Mouse (Mus musculus): ENCODE results near the gene Trak1. TPM values are rescaled to one million over a fixed set of nuclear protein-coding genes. Genes with fewer than 3 reads are reported as not detected.
A peak's percentile ranks its signal among the peaks of the same experiment; 100 is the strongest.

Gene Trak1
- polyA plus RNA-seq, 1 experiment from 2014 or later = 58.4 TPM

DNA sequence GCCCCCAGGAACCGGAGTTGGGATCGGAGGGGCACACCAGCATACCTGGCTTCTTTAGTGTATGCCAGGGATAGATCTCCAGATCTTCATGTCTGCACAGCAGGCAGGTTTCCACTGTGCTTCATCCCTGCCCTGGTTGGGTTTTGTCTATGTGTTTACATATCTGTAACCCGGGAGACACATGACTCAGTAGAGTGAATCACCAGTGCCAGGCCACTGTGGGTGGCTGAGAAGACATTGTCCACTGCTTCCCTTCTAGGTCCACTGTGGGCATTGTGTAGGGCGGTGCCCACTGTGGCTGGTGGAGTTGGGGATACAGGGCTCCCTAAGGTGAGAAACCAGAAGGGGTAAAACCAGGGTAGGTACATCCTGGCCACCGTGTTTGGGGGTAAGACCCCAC, 98.5 kb downstream of the Trak1 start:
- Histone ChIP-seq H3K4me2 (no peak overlapping the region), H3K4me1 (replicated peaks) (peaks cover 27% of the 10 kb centered on the region), H3K27ac (replicated peaks) (no peak overlapping the region), H3K36me3 (peaks cover 4% of the 10 kb centered on the region; the same call in 1 of the 2 replicates), H3K9ac (no peak overlapping the region), H3K9me3 (no peaks in the 10 kb centered on the region), H3K27me3 (no peaks in the 10 kb centered on the region), H3K4me3 (no peak overlapping the region)
- ATAC-seq (ENCODE audit: low FRiP score, low read depth) = no peak
- WGBS = 95% methylated on average over 5 of the region's 5 CpGs

DNA sequence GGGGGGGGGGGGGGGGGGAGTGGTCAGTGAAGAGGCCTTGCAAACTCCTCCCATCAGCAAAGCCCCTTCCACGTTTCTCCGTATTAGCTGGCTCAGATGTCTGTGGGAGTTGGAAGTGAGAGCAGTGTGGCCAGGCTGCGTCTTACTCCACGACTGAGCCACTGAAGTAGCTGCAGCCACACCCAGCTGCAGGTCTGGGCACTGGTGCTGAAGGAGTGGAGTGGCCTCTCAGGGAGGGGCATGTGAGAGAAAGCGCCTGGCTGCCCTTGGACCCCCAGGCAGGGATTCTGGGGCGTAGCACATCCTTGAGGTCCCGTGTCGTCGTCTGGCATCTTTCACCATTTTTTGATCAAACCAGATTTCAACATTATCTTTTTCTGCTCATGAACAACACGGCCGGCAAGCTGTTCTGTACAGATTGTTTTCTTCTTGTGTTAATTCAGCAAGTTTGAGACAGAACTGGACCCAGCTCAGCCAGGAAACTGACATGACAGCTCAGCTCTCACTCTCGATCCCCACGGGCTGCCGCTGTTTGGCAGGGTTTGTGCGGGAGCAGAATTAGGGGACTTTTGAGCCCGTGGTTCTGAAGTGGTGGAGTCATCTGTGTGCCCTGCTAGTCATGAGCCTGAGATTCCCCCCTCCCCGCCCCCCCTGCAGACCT, 100.9 kb downstream of the Trak1 start:
- H3K4me2 ChIP-seq = peak overlapping the region; percentile 19
- 59% methylated on average over 17 of the region's 17 CpGs for WGBS
- H3K4me1 ChIP-seq (replicated peaks) = peaks cover 37% of the 10 kb centered on the region
- peak overlapping the region; percentile 72 for H3K27ac ChIP-seq (replicated peaks)
- H3K9me3 ChIP-seq = no peaks in the 10 kb centered on the region
- H3K4me3 ChIP-seq = no peak overlapping the region
- H3K9ac ChIP-seq = no peak overlapping the region
- no peaks in the 10 kb centered on the region for H3K36me3 ChIP-seq
- ATAC-seq (ENCODE audit: low FRiP score, low read depth) = no peak
- no peaks in the 10 kb centered on the region for H3K27me3 ChIP-seq

DNA sequence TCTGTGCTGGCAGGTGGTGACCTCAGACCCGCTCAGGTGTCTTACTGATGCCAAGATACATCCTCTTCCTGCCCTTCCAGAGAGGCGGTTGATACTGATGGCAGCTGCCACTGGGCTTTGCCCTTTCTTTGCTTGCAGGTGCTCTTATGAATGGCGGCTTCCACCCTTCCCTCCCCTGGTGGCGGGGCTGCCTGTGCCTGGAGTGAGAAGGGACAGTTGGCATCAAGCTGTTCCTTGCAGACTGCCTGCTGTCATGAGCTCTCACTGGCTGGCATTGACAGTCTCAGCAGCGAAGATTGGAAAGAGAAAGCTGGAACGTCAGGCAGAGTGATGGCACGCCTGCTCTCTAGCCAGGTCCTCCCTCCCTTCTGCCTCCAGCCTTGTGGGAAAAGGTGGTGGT, 101.5 kb downstream of the Trak1 start:
- Histone ChIP-seq H3K9ac (no peak overlapping the region), H3K9me3 (no peaks in the 10 kb centered on the region), H3K4me1 (replicated peaks) (peaks cover 39% of the 10 kb centered on the region), H3K27me3 (no peaks in the 10 kb centered on the region), H3K4me3 (no peak overlapping the region), H3K36me3 (no peaks in the 10 kb centered on the region), H3K27ac (replicated peaks) (peak overlapping the region; percentile 72), H3K4me2 (peak overlapping the region; percentile 19)
- no peak for ATAC-seq (ENCODE audit: low FRiP score, low read depth)
- 33% methylated on average over 7 of the region's 7 CpGs for WGBS

DNA sequence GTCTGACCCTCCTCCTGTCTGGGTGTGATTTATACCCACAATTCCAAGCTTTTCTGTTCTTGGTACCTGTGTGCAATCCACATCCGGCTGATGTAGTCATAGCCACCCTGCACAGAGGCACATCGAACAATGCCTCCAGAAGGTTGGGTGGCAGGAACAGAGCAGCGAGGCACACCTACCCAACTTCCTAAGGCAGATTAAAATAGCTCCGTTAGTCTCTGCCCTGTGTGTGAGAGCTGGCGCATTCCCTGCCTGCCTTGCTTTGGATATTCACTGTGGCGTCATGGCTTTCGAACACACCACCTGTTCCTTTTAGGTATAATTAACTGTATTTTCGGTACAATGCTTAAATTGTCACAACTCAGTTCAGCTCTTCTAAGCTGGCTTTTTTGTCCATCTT, 103.3 kb downstream of the Trak1 start:
- H3K27ac ChIP-seq (replicated peaks) = no peak overlapping the region
- no peak overlapping the region for H3K9ac ChIP-seq
- H3K4me2 ChIP-seq = no peak overlapping the region
- H3K9me3 ChIP-seq = no peaks in the 10 kb centered on the region
- WGBS = 80% methylated on average over 8 of the region's 8 CpGs
- H3K36me3 ChIP-seq = no peaks in the 10 kb centered on the region
- H3K4me3 ChIP-seq = no peak overlapping the region
- peaks cover 57% of the 10 kb centered on the region for H3K4me1 ChIP-seq (replicated peaks)
- H3K27me3 ChIP-seq = no peaks in the 10 kb centered on the region
- ATAC-seq (ENCODE audit: low FRiP score, low read depth) = no peak

DNA sequence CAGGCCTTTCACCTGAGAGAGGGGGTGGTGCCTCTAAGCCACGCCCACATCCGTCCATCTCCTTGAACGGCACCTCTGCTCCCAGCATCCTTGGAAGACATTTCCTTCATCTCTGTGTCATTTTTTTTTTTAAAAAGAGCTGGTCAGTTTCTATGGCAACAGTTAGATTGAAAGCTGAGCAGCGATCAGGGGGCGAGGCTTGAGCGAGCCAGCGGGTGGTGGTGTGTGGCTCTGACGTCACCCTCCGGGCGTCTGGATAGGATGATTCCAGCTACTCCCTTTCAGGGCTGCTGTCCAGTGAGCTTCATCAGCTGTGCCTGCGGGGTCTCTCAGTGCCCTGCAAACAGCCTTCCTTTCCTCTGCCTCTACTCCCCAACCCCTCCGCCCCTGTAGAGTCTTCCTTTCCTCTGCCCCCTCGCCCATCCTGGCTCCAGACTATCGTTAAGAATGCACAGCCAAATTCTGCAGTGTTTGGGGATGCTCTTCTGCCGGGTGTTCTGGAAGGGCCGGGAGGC, 105.9 kb downstream of the Trak1 start:
- 15% methylated on average over 16 of the region's 16 CpGs for WGBS
- peak overlapping the region; percentile 74 for H3K4me2 ChIP-seq
- peak overlapping the region; percentile 93 for H3K27ac ChIP-seq (replicated peaks)
- H3K27me3 ChIP-seq = no peaks in the 10 kb centered on the region
- H3K9me3 ChIP-seq = no peaks in the 10 kb centered on the region
- H3K9ac ChIP-seq = peak overlapping the region; percentile 54
- no peaks in the 10 kb centered on the region for H3K36me3 ChIP-seq
- H3K4me3 ChIP-seq = peak overlapping the region; percentile 57
- peak; percentile 94 for ATAC-seq (ENCODE audit: low FRiP score, low read depth)
- H3K4me1 ChIP-seq (replicated peaks) = peaks cover 47% of the 10 kb centered on the region

DNA sequence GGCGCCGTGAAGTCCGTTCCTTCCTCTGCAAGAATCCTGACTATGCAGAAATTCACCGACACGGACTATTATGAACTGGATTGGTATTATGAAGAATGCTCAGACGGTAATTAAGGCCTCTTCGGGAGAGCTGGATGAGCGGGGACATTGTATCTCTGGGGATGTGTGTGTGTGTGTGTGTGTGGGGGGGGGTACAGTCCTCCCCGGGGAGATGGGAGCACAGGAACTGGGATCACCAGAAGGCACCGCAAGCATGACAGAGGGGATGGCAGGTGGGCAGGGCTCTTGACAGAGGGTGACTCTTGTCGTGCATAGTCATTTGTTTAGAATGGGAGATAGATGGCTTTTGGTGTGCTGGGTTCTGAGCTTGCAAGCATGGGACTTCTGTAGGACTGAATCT, 106.4 kb downstream of the Trak1 start:
- Histone ChIP-seq H3K4me2 (peak overlapping the region; percentile 74), H3K27me3 (no peaks in the 10 kb centered on the region), H3K9ac (peak overlapping the region; percentile 54), H3K4me1 (replicated peaks) (peaks cover 42% of the 10 kb centered on the region), H3K27ac (replicated peaks) (peak overlapping the region; percentile 93), H3K36me3 (no peaks in the 10 kb centered on the region), H3K9me3 (no peaks in the 10 kb centered on the region), H3K4me3 (peak overlapping the region; percentile 57)
- no peak; the same call in 1 of the 2 replicates for ATAC-seq (ENCODE audit: low FRiP score, low read depth)
- 23% methylated on average over 11 of the region's 11 CpGs for WGBS

DNA sequence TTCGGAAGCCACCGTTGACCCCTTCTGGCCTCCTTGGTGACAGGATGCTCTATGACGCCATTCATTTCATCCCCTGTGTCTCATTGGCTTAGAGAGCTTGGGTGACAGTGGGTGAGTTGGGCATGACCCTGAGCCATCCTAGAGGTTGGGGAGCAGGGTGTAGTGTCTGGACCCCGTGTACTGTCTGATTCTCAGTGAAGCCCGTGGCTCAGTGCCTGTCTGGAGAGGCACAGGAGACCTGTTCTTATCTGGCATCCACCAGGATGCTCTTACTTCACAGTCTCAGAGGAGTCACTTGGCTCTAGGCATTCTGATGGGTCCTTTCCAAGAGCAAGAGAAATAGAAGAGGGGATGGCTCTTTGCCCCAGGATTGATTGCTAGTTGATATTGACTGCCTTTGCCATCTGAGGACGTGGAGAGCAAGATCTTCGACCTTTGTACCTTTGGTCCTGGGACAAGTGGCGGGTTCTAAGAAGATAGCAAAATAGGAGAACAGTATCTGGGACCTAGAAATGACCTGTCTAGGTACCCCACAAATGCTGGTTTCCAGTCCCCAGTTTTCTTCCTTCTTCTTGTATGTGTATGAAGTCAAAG, 107.9 kb downstream of the Trak1 start:
- WGBS = 97% methylated on average over 8 of the region's 8 CpGs
- Histone ChIP-seq H3K4me3 (peak overlapping the region; percentile 57), H3K4me2 (peak overlapping the region; percentile 74), H3K9ac (no peak overlapping the region), H3K4me1 (replicated peaks) (peaks cover 32% of the 10 kb centered on the region), H3K27me3 (no peaks in the 10 kb centered on the region), H3K27ac (replicated peaks) (no peak overlapping the region), H3K36me3 (no peaks in the 10 kb centered on the region), H3K9me3 (no peaks in the 10 kb centered on the region)
- ATAC-seq (ENCODE audit: low FRiP score, low read depth) = no peak

DNA sequence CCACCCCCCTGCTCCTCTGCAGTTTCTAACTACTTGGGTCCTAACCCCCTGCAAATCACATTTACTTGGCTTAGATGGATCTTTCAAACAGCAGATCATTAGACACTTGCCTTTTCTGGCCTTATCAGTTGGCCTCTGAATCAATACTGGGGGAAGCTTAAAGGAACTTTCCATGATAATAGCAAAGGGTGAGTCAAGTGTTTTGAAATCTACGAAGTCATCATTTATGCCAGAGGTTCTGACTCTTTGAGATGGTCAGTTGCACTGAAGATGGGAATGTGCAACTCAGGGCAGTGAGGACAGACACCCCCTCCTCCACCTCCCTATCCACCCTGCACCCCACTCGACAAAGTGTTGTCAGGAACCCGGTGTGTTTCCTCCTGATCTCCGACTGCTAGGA, 108.5 kb downstream of the Trak1 start:
- peaks cover 30% of the 10 kb centered on the region for H3K4me1 ChIP-seq (replicated peaks)
- H3K4me2 ChIP-seq = no peak overlapping the region
- H3K9ac ChIP-seq = no peak overlapping the region
- no peak for ATAC-seq (ENCODE audit: low FRiP score, low read depth)
- H3K4me3 ChIP-seq = no peak overlapping the region
- H3K9me3 ChIP-seq = no peaks in the 10 kb centered on the region
- no peaks in the 10 kb centered on the region for H3K27me3 ChIP-seq
- H3K27ac ChIP-seq (replicated peaks) = no peak overlapping the region
- 95% methylated on average over 4 of the region's 4 CpGs for WGBS
- no peaks in the 10 kb centered on the region for H3K36me3 ChIP-seq

DNA sequence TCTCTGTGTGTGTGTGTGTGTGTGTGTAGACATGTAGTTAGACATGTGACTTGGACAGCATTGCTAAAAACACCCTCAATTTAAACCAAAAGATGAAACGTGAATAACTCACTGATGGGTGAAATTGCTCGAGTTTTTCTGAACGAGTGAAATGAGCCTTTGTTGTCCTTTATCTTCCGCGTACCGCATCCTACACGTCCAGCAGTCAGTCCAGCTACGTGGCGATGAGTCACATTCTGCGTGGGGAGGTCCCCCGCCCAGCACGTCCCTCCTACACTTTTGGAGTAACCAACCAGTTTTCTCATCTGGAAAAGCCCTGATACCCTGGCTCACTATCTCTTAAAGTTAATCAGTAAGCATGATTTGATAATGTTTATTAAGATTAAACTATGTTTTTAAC, 116.9 kb downstream of the Trak1 start:
- Histone ChIP-seq H3K4me3 (no peak overlapping the region), H3K9me3 (no peaks in the 10 kb centered on the region), H3K36me3 (peaks cover 7% of the 10 kb centered on the region), H3K4me2 (no peak overlapping the region), H3K9ac (no peak overlapping the region), H3K27ac (replicated peaks) (no peak overlapping the region), H3K4me1 (replicated peaks) (peaks cover 5% of the 10 kb centered on the region), H3K27me3 (no peaks in the 10 kb centered on the region)
- ATAC-seq (ENCODE audit: low FRiP score, low read depth) = no peak
- 84% methylated on average over 12 of the region's 12 CpGs for WGBS

DNA sequence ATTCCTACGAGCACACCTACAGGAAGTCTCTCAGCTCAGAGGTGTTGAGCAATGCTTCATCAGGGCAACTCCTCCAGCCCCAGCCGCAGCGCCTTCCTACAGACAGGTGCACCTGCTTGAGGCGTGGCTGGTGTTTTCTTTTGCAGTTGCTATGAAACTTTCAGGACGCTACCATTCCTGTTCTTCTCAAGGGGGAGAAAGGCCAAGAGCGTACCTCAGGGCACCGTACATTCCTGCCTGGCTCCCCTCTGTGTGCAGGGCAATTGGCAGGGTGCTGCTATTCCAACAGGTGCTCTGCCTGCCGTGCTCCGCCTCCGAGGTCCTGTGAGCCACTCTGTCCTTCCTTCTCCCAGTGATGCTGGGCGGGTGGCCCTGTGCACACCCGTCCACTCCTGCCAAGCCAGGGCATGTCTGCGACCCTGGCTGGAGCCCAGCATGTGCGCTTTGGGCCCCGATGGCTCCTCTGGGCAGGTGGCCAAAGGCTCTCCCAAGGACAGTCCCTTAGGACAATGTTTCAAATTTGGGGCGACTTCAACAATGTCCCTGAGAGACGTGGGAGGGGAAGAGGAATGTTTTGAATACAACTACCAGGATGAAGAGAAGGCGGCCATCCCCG, 118.4 kb downstream of the Trak1 start:
- Histone ChIP-seq H3K27ac (replicated peaks) (no peak overlapping the region), H3K36me3 (peaks cover 7% of the 10 kb centered on the region), H3K4me1 (replicated peaks) (peaks cover 5% of the 10 kb centered on the region), H3K9ac (no peak overlapping the region), H3K4me3 (no peak overlapping the region), H3K9me3 (no peaks in the 10 kb centered on the region), H3K4me2 (no peak overlapping the region), H3K27me3 (no peaks in the 10 kb centered on the region)
- ATAC-seq (ENCODE audit: low FRiP score, low read depth) = 0 out of 2 replicates have a peak, but pooled peaks have one; percentile 38
- WGBS = 79% methylated on average over 19 of the region's 19 CpGs

DNA sequence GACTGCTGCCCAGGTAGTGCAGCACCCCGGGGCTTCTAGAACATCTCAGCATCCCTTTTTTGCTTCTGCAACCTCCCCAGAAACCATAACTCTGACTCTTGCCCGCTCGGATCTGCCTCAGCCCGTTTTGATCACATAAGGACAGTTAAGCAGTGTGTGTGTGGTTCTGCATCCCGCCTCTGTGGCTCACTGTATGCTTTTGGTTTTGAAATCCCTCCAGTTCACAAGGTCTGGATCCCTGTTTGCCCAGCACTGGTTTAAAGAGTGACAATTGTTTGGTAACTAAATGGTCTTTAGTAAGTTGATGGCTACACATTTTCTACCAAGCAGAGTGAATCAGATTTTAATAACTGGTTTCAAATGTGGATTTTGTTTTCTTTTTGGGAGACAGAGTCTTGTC, 119.2 kb downstream of the Trak1 start:
- H3K27ac ChIP-seq (replicated peaks) = no peak overlapping the region
- 93% methylated on average over 5 of the region's 5 CpGs for WGBS
- no peak overlapping the region for H3K4me3 ChIP-seq
- ATAC-seq (ENCODE audit: low FRiP score, low read depth) = no peak
- H3K9ac ChIP-seq = no peak overlapping the region
- peaks cover 6% of the 10 kb centered on the region for H3K4me1 ChIP-seq (replicated peaks)
- no peaks in the 10 kb centered on the region for H3K9me3 ChIP-seq
- no peak overlapping the region for H3K4me2 ChIP-seq
- H3K27me3 ChIP-seq = no peaks in the 10 kb centered on the region
- H3K36me3 ChIP-seq = peaks cover 7% of the 10 kb centered on the region

DNA sequence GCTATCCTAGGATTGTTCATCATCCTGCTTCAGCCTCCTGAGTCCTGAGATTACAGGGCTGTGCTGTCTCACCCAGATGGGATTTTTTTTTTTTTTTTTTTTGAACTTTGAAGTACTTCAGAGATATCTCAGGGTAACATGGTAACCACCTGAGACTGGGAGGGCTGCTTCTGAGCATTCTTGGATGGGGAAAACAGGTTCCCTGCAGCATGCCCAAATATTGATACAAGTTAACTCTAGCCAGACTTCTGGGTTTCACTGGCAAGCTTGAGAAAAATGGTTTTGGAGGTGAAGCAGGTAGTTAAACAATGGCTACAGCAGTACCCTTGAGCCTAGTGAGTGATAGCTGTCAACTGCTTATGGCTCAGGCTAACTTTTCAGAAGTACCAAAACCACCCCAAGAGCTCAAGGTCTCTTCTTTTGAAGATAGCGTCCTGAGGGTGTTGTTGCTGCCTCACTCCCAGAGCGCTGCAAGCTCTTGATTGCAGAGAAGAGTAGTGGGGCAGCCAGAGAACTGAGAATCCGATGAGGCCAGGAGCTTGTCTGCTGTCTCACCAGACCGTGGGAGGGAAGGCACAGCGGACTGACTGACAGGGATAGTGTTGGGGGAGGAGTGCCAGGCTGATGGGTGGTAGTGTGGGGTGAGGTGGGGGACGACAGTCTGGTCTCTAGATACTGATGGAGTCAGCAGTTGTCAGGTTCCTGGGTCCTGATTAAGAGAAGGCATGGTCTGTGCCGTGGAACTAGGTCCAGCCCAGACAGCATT, 119.8 kb downstream of the Trak1 start:
- Histone ChIP-seq H3K27ac (replicated peaks) (no peak overlapping the region), H3K4me2 (no peak overlapping the region), H3K4me3 (no peak overlapping the region), H3K36me3 (peaks cover 7% of the 10 kb centered on the region), H3K9me3 (no peaks in the 10 kb centered on the region), H3K27me3 (no peaks in the 10 kb centered on the region), H3K9ac (no peak overlapping the region), H3K4me1 (replicated peaks) (peaks cover 12% of the 10 kb centered on the region)
- 79% methylated on average over 7 of the region's 7 CpGs for WGBS
- no peak for ATAC-seq (ENCODE audit: low FRiP score, low read depth)
